Mouse (Mus musculus) lung, postnatal 0 days (tissue): ENCODE data around the gene Tap1.

ENCODE experiments used
- CTCF ChIP-seq: IDR thresholded peaks from 2 replicates; pipeline ENCODE4 v1.5.1; 2016; ENCODE audit warnings: antibody characterized with exemption, mild to moderate bottlenecking
- EP300 ChIP-seq: IDR thresholded peaks from 2 replicates; pipeline ENCODE4 v1.6.1; 2016; ENCODE audit warnings: antibody characterized with exemption, mild to moderate bottlenecking, control low read depth

GRCm38 (mm10) chr17:34139416-34139815 lies 47.9 kb upstream of the Tap1 start:
- TF ChIP-seq CTCF (no peak), EP300 (no peak)
